Mouse (Mus musculus) megakaryocyte, embryonic 14.5 days (primary cell): Measurements from ENCODE around the gene Syt1. TPM values are rescaled to one million over a fixed set of nuclear protein-coding genes. Genes with fewer than 3 reads are reported as not detected.

Experiments
- H3K27me3 ChIP-seq: replicated peaks from 2 replicates; pipeline ENCODE3; 2012; ENCODE audit warnings: inconsistent platforms
- H3K36me3 ChIP-seq: replicated peaks from 2 replicates; pipeline ENCODE3; 2012; ENCODE audit warnings: low read length, inconsistent platforms, mixed read lengths
- H3K4me1 ChIP-seq: 2 replicates; pipeline ENCODE4 v1.6.1; 2012; ENCODE audit warnings: inconsistent platforms
- H3K4me3 ChIP-seq: replicated peaks from 2 replicates; pipeline ENCODE3; 2012; ENCODE audit warnings: moderate library complexity, mild to moderate bottlenecking, inconsistent platforms
- H3K9me3 ChIP-seq: 2 replicates; pipeline ENCODE4 v1.6.1; 2012; ENCODE audit warnings: inconsistent platforms
- FLI1 ChIP-seq: IDR thresholded peaks from 2 replicates; pipeline ENCODE4 v1.6.1; 2012; ENCODE audit warnings: low read length, inconsistent platforms, mixed read lengths
- GATA1 ChIP-seq: IDR thresholded peaks from 3 replicates; pipeline ENCODE4 v1.6.1; 2012; ENCODE audit warnings: mixed read lengths, low read length, inconsistent platforms, borderline replicate concordance
- polyA plus RNA-seq: library from polyadenylated mRNA; stranded (reverse); fragments of >175 nt; gene quantifications from 2 replicates; pipeline ENCODE4 v1.2.3, GENCODE M21; 2012; ENCODE audit warnings: low replicate concordance; ENCODE audit not compliant: insufficient read depth

Syt1 gene
- polyA plus RNA-seq, 1 experiment, result not detected

- H3K4me3 ChIP-seq, result no peak overlapping the region
- H3K9me3 ChIP-seq, result peaks cover 40% of the 10 kb centered on the region
- no peaks in the 10 kb centered on the region for H3K4me1 ChIP-seq
- TF ChIP-seq FLI1 (no peak), GATA1 (no peak)
- H3K36me3 ChIP-seq, result no peaks in the 10 kb centered on the region
- H3K27me3 ChIP-seq, result no peaks in the 10 kb centered on the region
These were observed 333.7 kb downstream of the Syt1 start for GRCm38 (mm10) chr10:108677053-108677452.

- H3K4me3 ChIP-seq, result no peak overlapping the region
- H3K4me1 ChIP-seq, result no peaks in the 10 kb centered on the region
- TF ChIP-seq GATA1 (no peak), FLI1 (no peak)
- no peaks in the 10 kb centered on the region for H3K27me3 ChIP-seq
- H3K36me3 ChIP-seq, result no peaks in the 10 kb centered on the region
- peaks cover 24% of the 10 kb centered on the region for H3K9me3 ChIP-seq
These were observed 341.8 kb downstream of the Syt1 start for GRCm38 (mm10) chr10:108668944-108669343.

DNA sequence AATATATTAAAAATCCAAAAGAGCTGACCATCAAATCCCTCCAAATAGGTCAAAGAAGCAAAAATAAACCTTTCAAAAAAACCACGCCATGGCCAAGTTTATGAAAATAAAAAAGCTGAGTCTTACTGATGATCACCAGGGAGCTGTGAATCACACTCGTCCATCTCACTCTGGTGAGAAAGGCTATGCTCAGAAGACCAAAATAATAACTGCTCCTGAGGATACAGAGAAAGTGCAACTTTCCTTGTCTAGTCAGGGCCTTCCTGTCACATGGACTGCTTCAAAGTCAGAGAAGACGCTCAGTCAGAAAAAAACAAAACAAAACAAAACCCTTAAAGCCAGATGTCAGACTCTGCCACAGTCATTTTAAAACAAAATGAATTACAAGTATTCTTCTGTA lies 350.5 kb downstream of the Syt1 start:
- TF ChIP-seq GATA1 (no peak), FLI1 (no peak)
- H3K9me3 ChIP-seq, result peaks cover 4% of the 10 kb centered on the region; the same call in 1 of the 2 replicates
- H3K4me3 ChIP-seq, result no peak overlapping the region
- no peaks in the 10 kb centered on the region for H3K36me3 ChIP-seq
- no peaks in the 10 kb centered on the region for H3K4me1 ChIP-seq
- no peaks in the 10 kb centered on the region for H3K27me3 ChIP-seq

GRCm38 (mm10) chr10:108658300-108658699 lies 352.5 kb downstream of the Syt1 start:
- H3K9me3 ChIP-seq, result peaks cover 8% of the 10 kb centered on the region; the same call in 1 of the 2 replicates
- H3K4me1 ChIP-seq, result no peaks in the 10 kb centered on the region
- no peaks in the 10 kb centered on the region for H3K27me3 ChIP-seq
- no peak for TF ChIP-seq FLI1
- no peak for TF ChIP-seq GATA1
- no peak overlapping the region for H3K4me3 ChIP-seq
- H3K36me3 ChIP-seq, result no peaks in the 10 kb centered on the region

GRCm38 (mm10) chr10:108657669-108658068 lies 353.1 kb downstream of the Syt1 start:
- Histone ChIP-seq H3K4me1 (no peaks in the 10 kb centered on the region), H3K27me3 (no peaks in the 10 kb centered on the region), H3K9me3 (peaks cover 11% of the 10 kb centered on the region; the same call in 1 of the 2 replicates), H3K4me3 (no peak overlapping the region), H3K36me3 (no peaks in the 10 kb centered on the region)
- TF ChIP-seq FLI1 (no peak), GATA1 (no peak)

- Histone ChIP-seq H3K4me1 (no peaks in the 10 kb centered on the region), H3K27me3 (no peaks in the 10 kb centered on the region), H3K4me3 (no peak overlapping the region), H3K9me3 (peaks cover 11% of the 10 kb centered on the region; the same call in 1 of the 2 replicates), H3K36me3 (no peaks in the 10 kb centered on the region)
- no peak for TF ChIP-seq GATA1
- no peak for TF ChIP-seq FLI1
These were observed 353.9 kb downstream of the Syt1 start for GRCm38 (mm10) chr10:108656898-108657297.

DNA sequence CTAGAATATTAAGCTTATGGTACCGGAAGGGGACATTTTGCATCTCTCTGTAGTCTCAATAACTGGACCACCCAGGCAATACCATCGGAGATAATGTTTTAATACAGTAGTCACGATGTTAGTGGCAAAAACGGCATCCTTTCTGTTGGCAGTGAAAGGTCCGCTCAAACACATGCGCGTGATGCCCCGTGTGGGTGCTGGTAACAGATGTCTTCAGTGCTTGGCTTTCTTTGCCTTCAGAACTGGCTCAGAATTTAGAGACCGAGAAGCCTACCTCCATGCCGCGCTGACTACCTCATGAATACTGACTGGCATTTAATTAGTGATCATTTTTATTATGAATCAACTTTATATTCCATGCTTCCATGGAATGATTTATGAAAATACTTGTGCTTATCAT lies 355.7 kb downstream of the Syt1 start:
- Histone ChIP-seq H3K27me3 (no peaks in the 10 kb centered on the region), H3K36me3 (no peaks in the 10 kb centered on the region)
- TF ChIP-seq GATA1, result no peak
- TF ChIP-seq FLI1, result no peak

GRCm38 (mm10) chr10:108652831-108653230 lies 358.0 kb downstream of the Syt1 start:
- H3K4me3 ChIP-seq, result no peak overlapping the region
- H3K36me3 ChIP-seq, result no peaks in the 10 kb centered on the region
- no peaks in the 10 kb centered on the region for H3K4me1 ChIP-seq
- H3K27me3 ChIP-seq, result no peaks in the 10 kb centered on the region
- peaks cover 29% of the 10 kb centered on the region for H3K9me3 ChIP-seq
- TF ChIP-seq GATA1 (no peak), FLI1 (no peak)

More for the DNA sequence above, 355.7 kb downstream of the Syt1 start:
- Histone ChIP-seq H3K4me3 (no peak overlapping the region), H3K9me3 (peaks cover 24% of the 10 kb centered on the region), H3K4me1 (no peaks in the 10 kb centered on the region)

GRCm38 (mm10) chr10:108652066-108652465 lies 358.7 kb downstream of the Syt1 start:
- TF ChIP-seq GATA1 (no peak), FLI1 (no peak)
- H3K27me3 ChIP-seq, result no peaks in the 10 kb centered on the region
- no peaks in the 10 kb centered on the region for H3K4me1 ChIP-seq
- H3K36me3 ChIP-seq, result no peaks in the 10 kb centered on the region
- H3K9me3 ChIP-seq, result peaks cover 29% of the 10 kb centered on the region
- no peak overlapping the region for H3K4me3 ChIP-seq

DNA sequence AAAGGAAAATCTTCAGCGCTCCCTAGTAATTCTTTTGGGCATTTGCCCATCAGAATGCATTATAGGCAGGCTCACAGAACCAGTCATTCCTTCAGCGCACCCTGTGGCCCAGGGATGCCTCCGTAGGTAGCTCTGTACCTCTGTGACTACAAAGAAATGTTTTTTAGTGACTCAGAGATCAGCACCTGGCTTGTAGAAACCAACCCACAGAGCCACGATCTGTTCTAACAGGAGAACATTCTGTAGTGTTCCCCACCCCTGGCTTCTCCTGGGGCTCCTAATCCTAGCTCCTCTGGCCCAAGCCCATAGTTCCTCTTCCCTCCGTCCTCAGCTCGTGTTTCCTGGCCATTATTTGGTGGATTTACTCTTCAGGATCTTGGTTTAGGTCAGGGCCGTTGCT lies 361.6 kb downstream of the Syt1 start:
- Histone ChIP-seq H3K4me3 (no peak overlapping the region), H3K27me3 (no peaks in the 10 kb centered on the region), H3K4me1 (no peaks in the 10 kb centered on the region), H3K36me3 (no peaks in the 10 kb centered on the region), H3K9me3 (peaks cover 22% of the 10 kb centered on the region)
- TF ChIP-seq FLI1 (no peak), GATA1 (no peak)

GRCm38 (mm10) chr10:108643915-108644314 lies 366.9 kb downstream of the Syt1 start:
- H3K4me1 ChIP-seq, result no peaks in the 10 kb centered on the region

GRCm38 (mm10) chr10:108638095-108638494 lies 372.7 kb downstream of the Syt1 start:
- TF ChIP-seq FLI1, result no peak
- TF ChIP-seq GATA1, result no peak
- no peaks in the 10 kb centered on the region for H3K4me1 ChIP-seq
- H3K36me3 ChIP-seq, result no peaks in the 10 kb centered on the region
- no peak overlapping the region for H3K4me3 ChIP-seq
- H3K27me3 ChIP-seq, result no peaks in the 10 kb centered on the region
- peaks cover 42% of the 10 kb centered on the region for H3K9me3 ChIP-seq

More at GRCm38 (mm10) chr10:108643915-108644314, 366.9 kb downstream of the Syt1 start:
- no peaks in the 10 kb centered on the region for H3K27me3 ChIP-seq
- H3K4me3 ChIP-seq, result no peak overlapping the region
- no peaks in the 10 kb centered on the region for H3K36me3 ChIP-seq
- TF ChIP-seq GATA1 (no peak), FLI1 (no peak)
- peaks cover 14% of the 10 kb centered on the region for H3K9me3 ChIP-seq
